Mouse (Mus musculus) stomach, embryonic 16.5 days (tissue): ENCODE data around the gene Cxcl17. TPM values are rescaled to one million over a fixed set of nuclear protein-coding genes. Genes with fewer than 3 reads are reported as not detected.
"Not testable (repeated sequence)": the region's sequence is repeated elsewhere in the genome, so short reads cannot be mapped to it uniquely, and the experiment has no call there.

ENCODE experiments used
- ATAC-seq: fragments of 200-750 bp; cut with Nextera tagmentation; 2 replicates; pipeline ENCODE4 v1.8.0; 2017; ENCODE audit warnings: moderate number of reproducible peaks, moderate TSS enrichment; ENCODE audit not compliant: insufficient read depth, low FRiP score
- H3K27ac ChIP-seq: fragments of 300-500 bp; sonication (generic); 2 replicates; pipeline ENCODE4 v1.5.1; 2014; ENCODE audit warnings: low read length
- H3K27me3 ChIP-seq: fragments of 300-500 bp; sonication (generic); 2 replicates; pipeline ENCODE4 v1.6.1; 2014; ENCODE audit warnings: low read length, control low read depth, mixed read lengths; ENCODE audit not compliant: control insufficient read depth, insufficient read depth
- H3K36me3 ChIP-seq: fragments of 300-500 bp; sonication (generic); 2 replicates; pipeline ENCODE4 v1.6.1; 2014; ENCODE audit warnings: low read length; ENCODE audit not compliant: control insufficient read depth, insufficient read depth
- H3K4me1 ChIP-seq: fragments of 300-500 bp; sonication (generic); 2 replicates; pipeline ENCODE4 v1.6.1; 2014; ENCODE audit warnings: low read length, control low read depth, mixed read lengths; ENCODE audit not compliant: control insufficient read depth, insufficient read depth
- H3K4me2 ChIP-seq: fragments of 300-500 bp; sonication (generic); 2 replicates; pipeline ENCODE4 v1.6.1; 2014; ENCODE audit warnings: low read depth, low read length, mixed read lengths
- H3K4me3 ChIP-seq: fragments of 300-500 bp; sonication (generic); replicated peaks from 2 replicates; pipeline ENCODE4 v1.5.1; 2014; ENCODE audit warnings: mild to moderate bottlenecking, low read length
- H3K9ac ChIP-seq: fragments of 300-500 bp; sonication (generic); 2 replicates; pipeline ENCODE4 v1.6.1; 2014; ENCODE audit warnings: low read length
- H3K9me3 ChIP-seq: fragments of 300-500 bp; sonication (generic); replicated peaks from 2 replicates; pipeline ENCODE4 v1.6.1; 2016; ENCODE audit warnings: low read length, control low read depth; ENCODE audit not compliant: control insufficient read depth
- WGBS: fragments of 180-500 bp; shearing (Covaris S2); extraction: QIAGEN DNeasy Blood & Tissue Kit; methylation state at CpG from one replicate; pipeline ENCODE4 v1.1.7; 2014; 5-methylcytosine and 5-hydroxymethylcytosine counted together
- polyA plus RNA-seq: library from polyadenylated mRNA; unstranded; fragments of >200 nt; fragmentation: Nextera tagmentation; extraction: Ambion mirVana; gene quantifications from 2 replicates; pipeline ENCODE4 v1.2.1, GENCODE M21; 2015

Gene Cxcl17
- polyA plus RNA-seq, 1 experiment from 2014 or later: 0.61 TPM

- 61% methylated on average over 1 of the region's 1 CpGs for WGBS
- Histone ChIP-seq H3K36me3 (no peaks in the 10 kb centered on the region), H3K9ac (no peak overlapping the region), H3K4me2 (no peak overlapping the region), H3K27me3 (no peaks in the 10 kb centered on the region), H3K4me1 (no peaks in the 10 kb centered on the region), H3K9me3 (no peaks in the 10 kb centered on the region), H3K4me3 (no peak overlapping the region), H3K27ac (peak overlapping the region; percentile 50; the same call in 1 of the 2 replicates)
- ATAC-seq: peak; percentile 85
Observed at GRCm38 (mm10) chr7:25410969-25411615, 1.6 kb downstream of the Cxcl17 start.

GRCm38 (mm10) chr7:25409114-25409760 is 3.4 kb downstream of the Cxcl17 start:
- Histone ChIP-seq H3K27me3 (no peaks in the 10 kb centered on the region), H3K4me1 (no peaks in the 10 kb centered on the region), H3K36me3 (no peaks in the 10 kb centered on the region), H3K27ac (no peak overlapping the region), H3K4me2 (no peak overlapping the region), H3K9ac (no peak overlapping the region), H3K9me3 (no peaks in the 10 kb centered on the region), H3K4me3 (no peak overlapping the region)
- 49% methylated on average over 4 of the region's 4 CpGs for WGBS
- no peak for ATAC-seq

GRCm38 (mm10) chr7:25406468-25406867 is 6.2 kb downstream of the Cxcl17 start:
- Histone ChIP-seq H3K36me3 (no peaks in the 10 kb centered on the region), H3K27me3 (no peaks in the 10 kb centered on the region), H3K4me3 (no peak overlapping the region), H3K27ac (no peak overlapping the region), H3K4me1 (no peaks in the 10 kb centered on the region), H3K9me3 (no peaks in the 10 kb centered on the region), H3K9ac (no peak overlapping the region), H3K4me2 (no peak overlapping the region)
- 63% methylated on average over 7 of the region's 7 CpGs for WGBS
- ATAC-seq: no peak

- no peaks in the 10 kb centered on the region for H3K27me3 ChIP-seq
- H3K9me3 ChIP-seq: no peaks in the 10 kb centered on the region
- WGBS: 0% methylated on average over 2 of the region's 2 CpGs
- no peak overlapping the region for H3K9ac ChIP-seq
- H3K4me3 ChIP-seq: no peak overlapping the region
- no peaks in the 10 kb centered on the region for H3K4me1 ChIP-seq
- H3K36me3 ChIP-seq: no peaks in the 10 kb centered on the region
- H3K27ac ChIP-seq: no peak overlapping the region
- H3K4me2 ChIP-seq: no peak overlapping the region
- peak; percentile 71 for ATAC-seq
Observed at GRCm38 (mm10) chr7:25402671-25403101, 10.0 kb downstream of the Cxcl17 start.

GRCm38 (mm10) chr7:25401986-25402385 is 10.7 kb downstream of the Cxcl17 start:
- no peak overlapping the region for H3K4me3 ChIP-seq
- H3K9ac ChIP-seq: no peak overlapping the region
- WGBS: 45% methylated on average over 5 of the region's 5 CpGs
- H3K4me2 ChIP-seq: no peak overlapping the region
- no peaks in the 10 kb centered on the region for H3K4me1 ChIP-seq
- H3K9me3 ChIP-seq: no peaks in the 10 kb centered on the region
- no peaks in the 10 kb centered on the region for H3K27me3 ChIP-seq
- peak overlapping the region; percentile 5; the same call in 1 of the 2 replicates for H3K27ac ChIP-seq
- no peaks in the 10 kb centered on the region for H3K36me3 ChIP-seq
- no peak for ATAC-seq

- no peak overlapping the region for H3K9ac ChIP-seq
- WGBS: 65% methylated on average over 2 of the region's 2 CpGs
- H3K27me3 ChIP-seq: no peaks in the 10 kb centered on the region
- H3K4me1 ChIP-seq: no peaks in the 10 kb centered on the region
- no peaks in the 10 kb centered on the region for H3K9me3 ChIP-seq
- ATAC-seq: no peak
- no peak overlapping the region for H3K27ac ChIP-seq
- H3K36me3 ChIP-seq: no peaks in the 10 kb centered on the region
- no peak overlapping the region for H3K4me2 ChIP-seq
- H3K4me3 ChIP-seq: no peak overlapping the region
Observed at GRCm38 (mm10) chr7:25401551-25401950, 11.1 kb downstream of the Cxcl17 start.

- not testable (repeated sequence) for H3K36me3 ChIP-seq, H3K9me3 ChIP-seq, H3K27ac ChIP-seq, H3K27me3 ChIP-seq, H3K9ac ChIP-seq, H3K4me2 ChIP-seq, ATAC-seq, H3K4me3 ChIP-seq
- peaks cover 12% of the 10 kb centered on the region for H3K4me1 ChIP-seq
Observed at GRCm38 (mm10) chr7:25399028-25399427, 13.7 kb downstream of the Cxcl17 start.

- H3K4me2 ChIP-seq: no peak within 1 kb of the TSS
- H3K27ac ChIP-seq: no peak within 1 kb of the TSS
- no peaks in the 10 kb centered on the region for H3K36me3 ChIP-seq
- no peak within 1 kb of the TSS for H3K9ac ChIP-seq
- H3K4me3 ChIP-seq: no peak within 1 kb of the TSS
- no peaks in the 10 kb centered on the region for H3K9me3 ChIP-seq
- 91% methylated on average over 1 of the region's 1 CpGs for WGBS
- ATAC-seq: no peak
- no peaks in the 10 kb centered on the region for H3K27me3 ChIP-seq
- H3K4me1 ChIP-seq: peaks cover 15% of the 10 kb centered on the region
Observed at GRCm38 (mm10) chr7:25398610-25399009, 14.1 kb downstream of the Cxcl17 start, which contains the start of gene Lipe. Gene Lipe (minus strand): TSS chr7:25398710.

- no peaks in the 10 kb centered on the region for H3K36me3 ChIP-seq
- peaks cover 20% of the 10 kb centered on the region for H3K4me1 ChIP-seq
- H3K27me3 ChIP-seq: no peaks in the 10 kb centered on the region
- peak overlapping the region; percentile 64 for H3K4me2 ChIP-seq
- H3K4me3 ChIP-seq: peak overlapping the region; percentile 59; the same call in 1 of the 2 replicates
- WGBS: 89% methylated on average over 14 of the region's 14 CpGs
- H3K27ac ChIP-seq: peak overlapping the region; percentile 67
- H3K9ac ChIP-seq: peak overlapping the region; percentile 59; the same call in 1 of the 2 replicates
- ATAC-seq: no peak
- H3K9me3 ChIP-seq: no peaks in the 10 kb centered on the region
Observed at GRCm38 (mm10) chr7:25396621-25397020, 16.1 kb downstream of the Cxcl17 start.
